ENCODE assay signal across 26 mouse cellular contexts in genomic region chr2:58192160-58192559, GRCm38 (mm10). TPM values are rescaled to one million over a fixed set of nuclear protein-coding genes. Genes with fewer than 3 reads are reported as not detected.
"Had no signal": no experiment of that assay in that cellular context is flagged by ENCODE, and none has a peak within 500 bp of the region (broad histone marks: within the 10 kb centered on the region; RNA-seq: fewer than 3 reads in every experiment).

No protein-coding gene starts in this region.

- H3K9ac ChIP-seq: heart, embryonic 13.5 days; heart, embryonic 15.5 days; hindbrain, embryonic 12.5 days; hindbrain, embryonic 14.5 days; limb, embryonic 12.5 days; liver, embryonic 13.5 days; liver, embryonic 15.5 days had no signal

- ATAC-seq: hindbrain, embryonic 16.5 days; inflammation-experienced regulatory T-cells, adult 6 months had no signal

- H3K27ac ChIP-seq: heart, embryonic 10.5 days; heart, embryonic 13.5 days; heart, embryonic 15.5 days; hindbrain, embryonic 12.5 days; hindbrain, embryonic 14.5 days; layer of hippocampus, adult 2 months; left cerebral cortex, adult 2 months; limb, embryonic 10.5 days; limb, embryonic 12.5 days; liver, embryonic 13.5 days; liver, embryonic 15.5 days had no signal

- H3K36me3 ChIP-seq: heart, embryonic 10.5 days; heart, embryonic 13.5 days; heart, embryonic 15.5 days; hindbrain, embryonic 12.5 days; limb, embryonic 10.5 days; limb, embryonic 12.5 days; liver, embryonic 13.5 days; liver, embryonic 15.5 days had no signal

- H3K9me3 ChIP-seq: heart, embryonic 10.5 days; heart, embryonic 13.5 days; heart, embryonic 15.5 days; hindbrain, embryonic 12.5 days; limb, embryonic 10.5 days; limb, embryonic 12.5 days; liver, embryonic 13.5 days; liver, embryonic 15.5 days had no signal

- H3K4me2 ChIP-seq: heart, embryonic 13.5 days; heart, embryonic 15.5 days; hindbrain, embryonic 12.5 days; hindbrain, embryonic 14.5 days; limb, embryonic 12.5 days; liver, embryonic 11.5 days; liver, embryonic 13.5 days; liver, embryonic 15.5 days had no signal

- H3K4me3 ChIP-seq: heart, embryonic 10.5 days; heart, embryonic 13.5 days; heart, embryonic 15.5 days; hindbrain, embryonic 12.5 days; layer of hippocampus, adult 2 months; left cerebral cortex, adult 2 months; limb, embryonic 10.5 days; limb, embryonic 12.5 days; liver, embryonic 13.5 days; liver, embryonic 15.5 days had no signal

- H3K27me3 ChIP-seq: heart, embryonic 13.5 days; heart, embryonic 15.5 days; hindbrain, embryonic 12.5 days; limb, embryonic 12.5 days; liver, embryonic 13.5 days; liver, embryonic 15.5 days had no signal

- DNase-seq: gastrocnemius, postnatal 10 days; gastrocnemius, postnatal 25 days; heart, adult 18-20 months; heart, postnatal 4 days; kidney, adult 18-20 months; kidney, adult 8-10 months; kidney, postnatal 10 days; kidney, postnatal 25 days; kidney, postnatal 4 days; liver; liver, embryonic 13.5 days had no signal

- H3K4me1 ChIP-seq: heart, embryonic 10.5 days; heart, embryonic 15.5 days; hindbrain, embryonic 12.5 days; limb, embryonic 10.5 days; limb, embryonic 12.5 days; liver, embryonic 13.5 days; liver, embryonic 15.5 days had no signal

RNA-seq across cellular contexts. Expression of gene Cytip, which starts 3.2 kb away (rescaled TPM):
- total RNA-seq: layer of hippocampus, postnatal 25 days; left cerebral cortex, postnatal 36 days had no signal
- polyA plus RNA-seq: hindbrain, embryonic 14.5 days had no signal
